Mouse (Mus musculus): ENCODE data around the gene Gipc1. TPM values are rescaled to one million over a fixed set of nuclear protein-coding genes. Genes with fewer than 3 reads are reported as not detected.

Gene Gipc1
- total and polyA plus RNA-seq, 3 experiments = 21.0 to 25.8 (median 22.6) TPM

- H3K27ac ChIP-seq (ENCODE audit: insufficient read depth, low read depth) = no peak overlapping the region
- peaks cover 42 to 73% of the 10 kb centered on the region in 2 experiments for H3K36me3 ChIP-seq (replicated peaks in 1 of 2; ENCODE audit: control insufficient read depth in 1 of 2, insufficient read depth in 1 of 2, low read length in 1 of 2)
- DNase-seq (ENCODE audit: extremely low read depth) = no peak
- no peaks in the 10 kb centered on the region for H3K27me3 ChIP-seq (replicated peaks)
- dilution Hi-C loops (cut with MboI; ENCODE audit: extremely low pct_ligation_motif_present, extremely low pct_unique_long_range_greater_than_20kb, low sequenced_read_pairs) (no loop called here), in situ Hi-C loops (cut with MboI; ENCODE audit: low pct_ligation_motif_present, low pct_unique_long_range_greater_than_20kb, low sequenced_read_pairs) (no loop called here)
- no peak overlapping the region for H3K4me2 ChIP-seq (ENCODE audit: insufficient read depth, low read depth, poor library complexity, severe bottlenecking)
- no peak overlapping the region for H3K9ac ChIP-seq (ENCODE audit: insufficient read depth, low read depth)
- H3K9me3 ChIP-seq (replicated peaks; ENCODE audit: low read length) = peaks cover 11% of the 10 kb centered on the region
- H3K4me1 ChIP-seq (ENCODE audit: control insufficient read depth in 1 of 2, insufficient read depth in 2 of 2) = peaks cover 5 to 13% of the 10 kb centered on the region in 2 experiments
- H3K4me3 ChIP-seq (replicated peaks in 1 of 3; ENCODE audit: low read depth in 2 of 3, low read length in 2 of 3, poor library complexity in 1 of 3) = no peak overlapping the region
- no peaks in the 10 kb centered on the region for H3K79me2 ChIP-seq (replicated peaks; ENCODE audit: control insufficient read depth, extremely low read depth, insufficient read depth, poor library complexity, severe bottlenecking)
- TF ChIP-seq SIN3A (IDR thresholded peaks at IDR 0.05; ENCODE audit: low read length) (no peak), MXI1 (IDR thresholded peaks at IDR 0.05; ENCODE audit: low read depth, low read length) (no peak), MAFK (IDR thresholded peaks at IDR 0.05; ENCODE audit: insufficient replicate concordance, low read length) (no peak), ZC3H11A (IDR thresholded peaks at IDR 0.05; ENCODE audit: low read depth, low read length) (no peak)
Measured at GRCm38 (mm10) chr8:83666866-83667234, 14.4 kb downstream of the Gipc1 start.

DNA sequence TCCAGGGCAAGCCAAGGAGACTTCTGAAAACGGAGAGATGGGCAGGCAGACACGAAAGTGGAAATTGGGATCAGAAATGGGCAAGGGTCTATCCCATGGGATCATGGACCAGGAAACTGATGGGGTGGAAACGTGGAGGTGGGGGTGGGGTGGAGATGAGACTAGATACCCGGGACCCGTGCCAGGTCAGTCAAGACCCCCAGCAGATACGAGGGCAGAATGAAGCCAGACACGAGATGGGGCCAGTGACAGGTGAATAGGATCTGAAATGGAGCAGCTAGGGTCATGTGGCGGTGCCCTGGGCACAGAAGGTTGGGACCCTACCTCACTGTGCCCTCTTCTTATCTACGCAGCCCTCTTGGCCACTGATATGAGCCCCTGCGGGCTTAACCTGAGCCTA is 15.0 kb downstream of the Gipc1 start:
- H3K9ac ChIP-seq (ENCODE audit: insufficient read depth, low read depth) = no peak overlapping the region
- no peaks in the 10 kb centered on the region for H3K27me3 ChIP-seq (replicated peaks)
- dilution Hi-C loops (cut with MboI; ENCODE audit: extremely low pct_ligation_motif_present, extremely low pct_unique_long_range_greater_than_20kb, low sequenced_read_pairs) = no loop called here
- peaks cover 4 to 6% of the 10 kb centered on the region in 2 experiments for H3K4me1 ChIP-seq (ENCODE audit: control insufficient read depth in 1 of 2, insufficient read depth in 2 of 2)
- no peaks in the 10 kb centered on the region for H3K79me2 ChIP-seq (replicated peaks; ENCODE audit: control insufficient read depth, extremely low read depth, insufficient read depth, poor library complexity, severe bottlenecking)
- TF ChIP-seq RAD21 (IDR thresholded peaks at IDR 0.05; ENCODE audit: low read depth, low read length) (no peak), MXI1 (IDR thresholded peaks at IDR 0.05; ENCODE audit: low read depth, low read length) (no peak), JUN (IDR thresholded peaks at IDR 0.05; ENCODE audit: insufficient read depth, low read depth, low read length) (no peak), EP300 (IDR thresholded peaks at IDR 0.05; ENCODE audit: low read length) (no peak), UBTF (IDR thresholded peaks at IDR 0.05; ENCODE audit: low read depth, low read length) (no peak), ZMIZ1 (IDR thresholded peaks at IDR 0.05; ENCODE audit: low read depth, low read length) (no peak), TCF12 (IDR thresholded peaks at IDR 0.05; ENCODE audit: low read depth, low read length) (no peak), TBP (conservative IDR thresholded peaks at IDR 0.05; ENCODE audit: low read depth, low read length) (no peak), BHLHE40 (IDR thresholded peaks at IDR 0.05; ENCODE audit: low read depth, low read length) (no peak), MYC (IDR thresholded peaks at IDR 0.05; ENCODE audit: low read depth, low read length) (no peak), USF2 (conservative IDR thresholded peaks at IDR 0.05; ENCODE audit: low read depth, low read length) (no peak), RCOR1 (conservative IDR thresholded peaks at IDR 0.05; ENCODE audit: low read depth, low read length) (no peak), ZNF384 (IDR thresholded peaks at IDR 0.05; ENCODE audit: low read depth, low read length) (no peak)
- H3K36me3 ChIP-seq (replicated peaks in 1 of 2; ENCODE audit: control insufficient read depth in 1 of 2, insufficient read depth in 1 of 2, low read length in 1 of 2) = peaks cover 49 to 77% of the 10 kb centered on the region in 2 experiments
- H3K4me3 ChIP-seq (replicated peaks in 1 of 3; ENCODE audit: low read depth in 2 of 3, low read length in 2 of 3, poor library complexity in 1 of 3) = no peak overlapping the region
- no peak overlapping the region for H3K27ac ChIP-seq (ENCODE audit: insufficient read depth, low read depth)
- in situ Hi-C loops (cut with MboI; ENCODE audit: low pct_ligation_motif_present, low pct_unique_long_range_greater_than_20kb, low sequenced_read_pairs) = no loop called here
- H3K9me3 ChIP-seq (replicated peaks; ENCODE audit: low read length) = peaks cover 11% of the 10 kb centered on the region
- no peak overlapping the region for H3K4me2 ChIP-seq (ENCODE audit: insufficient read depth, low read depth, poor library complexity, severe bottlenecking)
- no peak for DNase-seq (ENCODE audit: extremely low read depth)
